Mouse (Mus musculus) common myeloid progenitor, adult 5-6 weeks (primary cell): Measurements from ENCODE around the gene Asb7. TPM values are rescaled to one million over a fixed set of nuclear protein-coding genes. Genes with fewer than 3 reads are reported as not detected.

Experiments
- ATAC-seq: replicated peaks from 2 replicates; pipeline ENCODE4 v1.8.0; 2016; ENCODE audit warnings: low read depth, mild to moderate bottlenecking, moderate TSS enrichment, inconsistent platforms; ENCODE audit not compliant: poor library complexity, severe bottlenecking
- total RNA-seq: library from RNA; stranded (forward); fragments of 200-1000, 187-1606 nt; gene quantifications from 2 replicates; pipeline ENCODE4 v1.2.3, GENCODE M21; 2017

Asb7 gene
- total RNA-seq, 1 experiment from 2014 or later: 28.4 TPM

GRCm38 (mm10) chr7:66660291-66660690 lies 29.1 kb downstream of the Asb7 start:
- ATAC-seq: no peak

- ATAC-seq: no peak
Observed at GRCm38 (mm10) chr7:66655471-66655870, 33.9 kb downstream of the Asb7 start.

GRCm38 (mm10) chr7:66653596-66653995 lies 35.8 kb downstream of the Asb7 start:
- ATAC-seq: no peak

GRCm38 (mm10) chr7:66652216-66652615 lies 37.2 kb downstream of the Asb7 start:
- ATAC-seq: peak; percentile 88

- ATAC-seq: no peak
Observed at GRCm38 (mm10) chr7:66650883-66651282, 38.5 kb downstream of the Asb7 start.

- ATAC-seq: 0 out of 2 replicates have a peak, but pooled peaks have one; percentile 45
Observed at GRCm38 (mm10) chr7:66649181-66649580, 40.2 kb downstream of the Asb7 start.

- no peak for ATAC-seq
Observed at GRCm38 (mm10) chr7:66645736-66646135, 43.7 kb downstream of the Asb7 start.

- ATAC-seq: no peak
Observed at GRCm38 (mm10) chr7:66633351-66633750, 56.0 kb downstream of the Asb7 start.

- no peak for ATAC-seq
Observed at GRCm38 (mm10) chr7:66630154-66630800, 59.1 kb downstream of the Asb7 start.

- ATAC-seq: peak; percentile 77
Observed at GRCm38 (mm10) chr7:66629419-66629818, 60.0 kb downstream of the Asb7 start.

GRCm38 (mm10) chr7:66623436-66623835 lies 66.0 kb downstream of the Asb7 start:
- no peak for ATAC-seq

GRCm38 (mm10) chr7:66601846-66602245 lies 87.5 kb downstream of the Asb7 start:
- ATAC-seq: 0 out of 2 replicates have a peak, but pooled peaks have one; percentile 18

- no peak for ATAC-seq
Observed at GRCm38 (mm10) chr7:66600622-66601610, 88.5 kb downstream of the Asb7 start.

- no peak for ATAC-seq
Observed at GRCm38 (mm10) chr7:66600126-66600525, 89.3 kb downstream of the Asb7 start.

- ATAC-seq: no peak
Observed at GRCm38 (mm10) chr7:66597900-66598299, 91.5 kb downstream of the Asb7 start.

Other genes with a start within 250 kb of the Asb7 start
- 13.1 and 13.2 TPM in 2 replicates for gene Lins1, start 293 bp upstream of the Asb7 start, total RNA-seq
- gene Cers3, start 53.9 kb upstream of the Asb7 start, total RNA-seq: not detected in 2 replicates
- gene Adamts17, start 150.1 kb upstream of the Asb7 start, total RNA-seq: 1.2 and 1.9 TPM in 2 replicates